Mouse (Mus musculus) layer of hippocampus, postnatal 14 days (tissue): Measurements from ENCODE around the gene Tnfsfm13. TPM values are rescaled to one million over a fixed set of nuclear protein-coding genes. Genes with fewer than 3 reads are reported as not detected.

Experiments
- DNase-seq, 2 experiments: peaks; one replicate each; pipeline ENCODE4 v3.0.0; 2021 to 2022; ENCODE audit warnings: low spot score in 2 of 2, mixed read lengths in 1 of 2
- total RNA-seq, 2 experiments: library from RNA; stranded (reverse); gene quantifications; 2 replicates each; pipeline ENCODE4 v1.2.3; 2021

Gene Tnfsfm13
- total RNA-seq, 2 experiments from 2014 or later: 0.45 to 1.0 TPM

GRCm38 (mm10) chr11:69682209-69682839 is 13.6 kb downstream of the Tnfsfm13 start:
- no peak for DNase-seq

DNA sequence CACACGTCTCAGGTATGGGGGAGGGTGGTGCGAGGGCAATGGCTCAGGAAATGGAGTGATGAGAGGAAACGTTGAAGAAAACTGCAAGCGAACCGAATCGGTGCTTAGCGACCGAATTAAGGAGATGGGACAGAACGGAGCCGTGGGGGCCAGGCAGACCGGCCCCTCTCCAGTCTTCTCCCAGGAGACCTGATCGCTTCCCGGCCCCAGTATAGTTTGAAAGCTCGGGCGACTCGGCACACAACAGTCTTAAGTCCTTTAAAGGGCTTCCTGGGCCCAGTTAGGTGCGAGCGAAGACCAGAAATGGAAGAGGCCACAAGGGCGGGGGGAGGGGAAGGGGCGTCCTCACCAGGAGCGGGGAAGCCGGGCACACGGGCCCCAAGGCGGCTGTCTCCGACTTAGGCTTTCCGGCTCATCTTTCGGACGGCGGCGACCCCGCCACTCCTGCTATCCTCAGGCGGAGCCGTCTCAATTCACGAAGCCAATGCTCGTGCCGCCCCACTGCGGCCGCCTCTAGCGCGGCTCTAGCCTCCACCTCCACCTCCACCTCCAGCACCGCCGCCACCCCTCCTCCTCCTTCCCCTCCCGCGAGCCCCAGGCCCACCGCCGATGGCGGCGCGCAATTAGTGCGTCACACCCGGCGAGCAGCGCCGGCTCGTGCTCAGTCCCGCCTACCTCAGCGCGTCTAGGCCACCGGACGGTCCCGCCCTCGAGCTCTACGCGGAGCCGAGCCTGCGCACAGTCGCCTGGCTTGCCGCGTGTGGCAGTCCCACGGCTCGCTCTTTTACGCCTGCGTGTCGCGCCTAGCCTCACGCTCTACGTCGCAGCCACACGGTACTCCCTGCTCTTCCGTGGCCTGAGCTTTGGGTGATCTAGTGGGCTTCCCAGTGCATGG is 14.3 kb downstream of the Tnfsfm13 start, which contains the start of gene Senp3:
Gene Senp3, minus strand, starts transcription at position 771 of the 895 bp plus-strand sequence.
- DNase-seq: peak; percentile 95 to 98

DNA sequence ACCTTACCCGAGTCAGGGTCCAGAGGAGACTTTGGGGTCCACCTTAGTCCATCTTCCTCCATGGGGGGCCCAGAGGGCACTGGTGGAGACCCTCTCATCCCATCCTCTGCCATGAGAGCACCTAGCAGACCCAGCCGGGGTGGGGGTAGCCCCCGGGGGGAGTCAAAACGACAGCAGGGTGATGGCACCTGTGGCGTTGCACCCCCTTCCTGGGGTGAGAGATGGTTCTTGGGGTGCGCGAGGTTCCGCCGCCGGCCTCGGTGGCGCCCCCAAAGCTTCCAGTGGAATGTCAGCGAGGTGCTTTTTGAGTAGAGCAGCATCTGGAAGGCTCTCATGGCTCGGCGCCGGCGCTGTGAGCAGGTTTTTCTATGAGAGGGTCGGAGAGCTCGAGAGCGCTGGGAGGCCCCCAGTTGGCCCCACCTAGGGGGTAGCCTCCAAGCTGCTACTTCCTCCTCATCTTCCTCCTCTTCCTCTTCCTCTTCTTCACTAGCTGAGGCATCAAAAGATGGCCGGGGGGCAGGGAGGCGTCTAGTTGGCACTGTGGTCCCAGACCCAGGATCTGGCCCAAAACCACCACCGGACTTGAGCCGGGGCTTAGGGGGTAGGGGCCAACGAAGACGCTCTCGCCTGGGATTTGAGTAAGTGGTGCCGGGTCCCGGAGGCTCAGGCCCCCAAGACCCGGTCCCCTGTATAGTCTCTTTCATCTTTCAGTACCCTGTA is 15.6 kb downstream of the Tnfsfm13 start:
- DNase-seq: no peak

GRCm38 (mm10) chr11:69679144-69679543 is 16.8 kb downstream of the Tnfsfm13 start:
- DNase-seq: no peak

GRCm38 (mm10) chr11:69672211-69672706 is 23.6 kb downstream of the Tnfsfm13 start, which contains the start of gene Eif4a1:
TSS of gene Eif4a1 (minus strand) at chr11:69672423.
- peak; percentile 100 for DNase-seq

GRCm38 (mm10) chr11:69671726-69672124 is 24.2 kb downstream of the Tnfsfm13 start:
- DNase-seq: no peak

DNA sequence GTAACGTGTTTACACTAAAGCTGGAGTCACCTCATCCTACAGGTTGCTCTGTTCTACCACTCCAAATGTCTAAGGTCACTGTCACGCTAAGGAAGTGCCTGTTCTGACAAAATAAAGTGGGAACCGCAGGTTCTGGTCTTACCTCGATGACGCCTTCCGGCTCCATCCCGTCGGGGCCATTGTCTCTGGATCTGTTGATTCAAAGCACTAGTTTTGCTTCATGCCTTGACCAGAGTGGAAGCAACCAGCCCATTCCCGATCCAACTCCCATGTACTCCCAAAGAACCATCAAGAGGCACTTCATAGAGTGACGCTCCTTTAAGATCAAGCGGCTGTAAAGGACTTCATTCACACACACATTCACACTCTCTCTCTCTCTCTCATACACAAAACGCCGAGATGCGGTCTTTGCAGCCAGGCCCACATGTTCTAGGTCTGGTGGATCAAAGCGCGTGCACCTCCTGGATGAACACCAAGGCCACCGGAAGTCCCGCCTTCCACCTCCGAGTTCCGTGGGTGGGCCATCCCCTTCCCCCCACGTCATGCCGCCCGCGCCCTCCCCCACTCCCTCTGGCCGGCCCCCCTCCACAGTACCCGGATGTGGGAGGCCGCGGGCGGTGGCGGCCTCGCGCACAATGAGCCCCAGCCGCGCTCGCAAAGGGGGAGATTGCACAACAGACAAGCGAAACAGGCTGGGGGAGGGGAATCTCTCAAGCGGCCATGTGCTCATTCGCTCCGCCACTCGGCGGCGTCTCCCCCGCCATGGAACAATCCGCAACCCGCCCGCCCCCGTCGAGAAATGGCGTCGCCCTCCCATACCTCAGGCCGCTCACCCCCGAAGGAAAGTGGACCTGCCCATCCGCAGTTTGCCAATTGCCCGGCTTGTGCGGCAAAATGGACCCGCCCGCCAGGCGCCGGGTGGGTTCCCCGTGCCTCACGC is 24.8 kb downstream of the Tnfsfm13 start:
- DNase-seq: peak; percentile 91 to 96

DNA sequence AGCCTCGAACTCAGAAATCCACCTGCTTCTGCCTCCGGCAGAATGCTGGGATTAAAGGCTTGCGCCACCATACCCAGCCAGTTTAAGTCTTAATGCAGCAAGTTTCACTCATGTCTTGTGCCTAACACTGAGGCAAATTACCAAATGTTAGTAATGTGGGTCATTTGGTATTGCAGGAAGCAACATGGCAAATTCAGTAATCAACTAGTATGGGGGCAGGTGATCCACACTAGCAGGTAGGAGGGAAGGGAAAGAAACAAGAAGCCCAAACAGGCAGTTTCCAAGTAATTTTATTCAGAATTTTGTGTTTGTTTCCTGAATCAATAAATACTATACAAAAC is 29.3 kb downstream of the Tnfsfm13 start:
- DNase-seq: no peak

- peak in 1 of 2 experiments; percentile 82 for DNase-seq
These were observed 29.8 kb downstream of the Tnfsfm13 start, which contains the start of gene Cd68 for GRCm38 (mm10) chr11:69665961-69666664. TSS of gene Cd68 (minus strand) at chr11:69666153.

GRCm38 (mm10) chr11:69665457-69665960 is 30.4 kb downstream of the Tnfsfm13 start:
- DNase-seq: no peak

GRCm38 (mm10) chr11:69664841-69665240 is 31.1 kb downstream of the Tnfsfm13 start:
- DNase-seq: no peak

GRCm38 (mm10) chr11:69663795-69664194 is 32.1 kb downstream of the Tnfsfm13 start:
- DNase-seq: no peak

GRCm38 (mm10) chr11:69662967-69663671 is 32.8 kb downstream of the Tnfsfm13 start:
- no peak for DNase-seq

- DNase-seq: peak; percentile 95 to 96
These were observed 33.5 kb downstream of the Tnfsfm13 start, which contains the start of gene Mpdu1 for GRCm38 (mm10) chr11:69662213-69662966. TSS of gene Mpdu1 (minus strand) at chr11:69662642.

GRCm38 (mm10) chr11:69661221-69661881 is 34.5 kb downstream of the Tnfsfm13 start:
- DNase-seq: no peak

DNA sequence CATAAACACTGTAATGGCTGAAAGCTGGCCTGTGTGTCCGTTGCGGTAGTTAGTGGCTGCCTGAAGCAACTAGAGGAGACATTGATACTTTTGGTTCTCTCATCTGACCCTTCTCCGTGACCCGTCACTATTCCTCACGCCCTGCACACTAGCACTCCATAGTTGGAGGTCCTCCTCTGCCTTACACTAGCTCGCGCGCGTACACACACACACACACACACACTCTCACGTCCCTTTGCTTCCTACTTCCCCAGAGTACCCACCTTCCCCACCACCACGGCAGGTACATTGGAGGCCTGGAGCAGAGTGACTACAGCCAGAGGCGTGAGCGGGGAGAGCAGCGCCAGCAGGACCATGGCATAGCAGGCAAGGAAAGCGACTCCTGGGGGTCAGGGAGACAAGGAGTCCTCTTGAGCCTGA is 38.4 kb downstream of the Tnfsfm13 start:
- DNase-seq: no peak
